Mouse (Mus musculus) subcutaneous adipose tissue, adult 2 months (tissue): ENCODE results near the gene Gucy2g. TPM values are rescaled to one million over a fixed set of nuclear protein-coding genes. Genes with fewer than 3 reads are reported as not detected.

ENCODE experiments used
- polyA plus RNA-seq: library from polyadenylated mRNA; depleted of rRNA; stranded (reverse); fragments of >200 nt; gene quantifications from 2 replicates; pipeline ENCODE4 v1.2.3, GENCODE M21; 2012; ENCODE audit warnings: low replicate concordance; rRNA removed

Gene Gucy2g
- polyA plus RNA-seq, result 0.24 and 2.8 TPM in 2 replicates

DNA sequence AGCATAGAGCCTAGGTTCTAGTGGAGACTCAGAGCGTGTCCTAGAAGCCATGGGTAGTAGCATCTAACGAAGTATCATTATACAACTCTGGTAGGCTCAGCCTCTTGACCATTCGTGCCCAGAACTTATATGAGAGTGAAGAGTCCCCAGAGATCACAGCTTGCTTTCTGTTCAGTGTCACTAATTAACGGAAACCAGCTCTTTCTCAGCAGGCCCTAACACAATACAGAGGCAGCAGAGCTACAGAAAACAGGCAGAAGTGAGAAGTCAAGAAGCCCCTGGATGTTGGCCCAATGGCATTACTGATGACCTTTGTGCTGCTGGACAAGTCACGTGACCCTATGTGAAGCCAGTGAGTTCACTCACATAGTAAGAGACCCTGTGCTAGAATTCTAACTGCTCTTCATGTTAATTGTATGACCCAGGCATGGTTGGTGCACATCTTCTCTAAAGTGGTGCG lies at the start of gene Gucy2g:
Gene Gucy2g, minus strand, starts transcription at position 51 of the 460 bp plus-strand sequence.

DNA sequence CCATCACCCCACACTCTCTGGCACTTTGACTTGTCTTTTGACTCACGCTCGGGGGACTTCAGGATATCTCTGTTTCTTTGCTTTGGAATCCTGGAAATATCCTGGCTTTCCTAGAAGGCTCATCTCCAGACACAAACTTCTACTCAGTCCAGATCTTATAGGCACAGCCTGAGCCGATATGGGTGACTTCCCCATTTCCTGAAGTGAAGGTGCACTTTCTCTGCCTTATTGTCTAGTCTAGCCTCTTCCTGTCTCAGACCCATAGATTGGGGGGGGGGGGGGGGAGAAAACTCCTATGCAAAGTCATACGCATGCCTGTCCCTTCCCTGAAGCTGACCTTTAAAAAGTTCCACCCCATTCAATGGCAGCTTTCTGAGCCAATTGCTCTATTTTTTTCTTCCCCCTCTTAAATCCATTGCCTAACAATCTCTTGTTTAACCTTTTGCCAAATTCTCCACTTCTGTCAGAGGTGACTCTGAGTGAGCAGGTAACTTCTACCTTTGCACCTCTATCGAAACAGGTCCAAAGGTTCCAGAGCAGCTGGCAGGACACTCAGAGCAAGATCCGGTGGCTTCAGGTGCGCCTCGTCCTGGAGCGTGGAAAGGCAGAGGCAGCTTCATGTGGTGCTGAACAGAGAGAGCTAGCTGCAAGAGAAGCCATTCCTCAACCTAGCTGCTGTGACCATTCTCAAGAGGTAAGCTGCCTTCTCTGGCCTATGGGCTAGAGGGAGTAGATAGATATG lies 10.5 kb upstream of the Gucy2g start, which contains the start of gene Acsl5:
Gene Acsl5, plus strand, starts transcription at position 556 of the 742 bp plus-strand sequence.

GRCm38 (mm10) chr19:55180433-55180832 lies 60.6 kb downstream of the Gucy2g start, which contains the start of gene Tectb:
Gene Tectb, plus strand, starts transcription at chr19:55180733.

Other genes starting within 250 kb of the Gucy2g start
- gene Gpam, start 114.0 kb downstream of the Gucy2g start, polyA plus RNA-seq, result 195 and 242 TPM in 2 replicates
- gene Tectb, start 60.5 kb downstream of the Gucy2g start, polyA plus RNA-seq, result 0.10 and 0.15 TPM in 2 replicates
- gene Acsl5, start 10.7 kb upstream of the Gucy2g start, polyA plus RNA-seq, result 19.0 and 20.4 TPM in 2 replicates
- 16.5 and 17.7 TPM in 2 replicates for gene Zdhhc6, start 74.8 kb upstream of the Gucy2g start, polyA plus RNA-seq
- gene Vti1a, start 75.1 kb upstream of the Gucy2g start, polyA plus RNA-seq, result 12.9 and 14.9 TPM in 2 replicates